Mouse (Mus musculus): ENCODE data around the gene Wnt10a. TPM values are rescaled to one million over a fixed set of nuclear protein-coding genes. Genes with fewer than 3 reads are reported as not detected.
A peak's percentile ranks its signal among the peaks of the same experiment; 100 is the strongest.
"Not testable (repeated sequence)": the region's sequence is repeated elsewhere in the genome, so short reads cannot be mapped to it uniquely, and the experiment has no call there.

Wnt10a gene
- polyA plus RNA-seq, 1 experiment from 2014 or later: 0.57 TPM

DNA sequence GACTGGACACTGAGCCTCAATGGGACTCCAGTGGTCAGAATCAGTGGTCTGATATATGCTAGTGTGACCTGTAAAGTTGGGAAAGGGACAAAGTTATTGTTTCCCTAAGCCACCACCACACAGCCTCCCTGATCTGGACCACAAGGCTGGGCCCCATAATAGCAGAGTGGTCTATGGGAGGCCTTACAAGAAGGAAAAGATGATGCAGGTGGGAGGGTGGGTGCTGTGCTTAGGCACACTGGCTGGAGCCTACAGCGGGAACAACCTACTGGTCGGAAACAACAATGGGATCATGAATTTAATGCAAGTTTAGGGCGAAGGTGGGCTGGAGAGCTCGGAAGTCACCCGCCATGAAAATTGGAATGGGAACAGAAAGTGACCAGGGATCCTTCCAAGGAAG lies 14.5 kb downstream of the Wnt10a start:
- no peak overlapping the region; the same call in 1 of the 2 replicates for H3K4me3 ChIP-seq
- ATAC-seq (ENCODE audit: low FRiP score, low read depth): no peak
- no peak overlapping the region for H3K9ac ChIP-seq
- H3K9me3 ChIP-seq: no peaks in the 10 kb centered on the region
- 15% methylated on average over 5 of the region's 5 CpGs for WGBS
- H3K36me3 ChIP-seq: no peaks in the 10 kb centered on the region
- peaks cover 49% of the 10 kb centered on the region for H3K4me1 ChIP-seq (replicated peaks)
- H3K27me3 ChIP-seq: peaks cover 42% of the 10 kb centered on the region
- H3K27ac ChIP-seq (replicated peaks): no peak overlapping the region
- peak overlapping the region; percentile 72; the same call in 1 of the 2 replicates for H3K4me2 ChIP-seq

DNA sequence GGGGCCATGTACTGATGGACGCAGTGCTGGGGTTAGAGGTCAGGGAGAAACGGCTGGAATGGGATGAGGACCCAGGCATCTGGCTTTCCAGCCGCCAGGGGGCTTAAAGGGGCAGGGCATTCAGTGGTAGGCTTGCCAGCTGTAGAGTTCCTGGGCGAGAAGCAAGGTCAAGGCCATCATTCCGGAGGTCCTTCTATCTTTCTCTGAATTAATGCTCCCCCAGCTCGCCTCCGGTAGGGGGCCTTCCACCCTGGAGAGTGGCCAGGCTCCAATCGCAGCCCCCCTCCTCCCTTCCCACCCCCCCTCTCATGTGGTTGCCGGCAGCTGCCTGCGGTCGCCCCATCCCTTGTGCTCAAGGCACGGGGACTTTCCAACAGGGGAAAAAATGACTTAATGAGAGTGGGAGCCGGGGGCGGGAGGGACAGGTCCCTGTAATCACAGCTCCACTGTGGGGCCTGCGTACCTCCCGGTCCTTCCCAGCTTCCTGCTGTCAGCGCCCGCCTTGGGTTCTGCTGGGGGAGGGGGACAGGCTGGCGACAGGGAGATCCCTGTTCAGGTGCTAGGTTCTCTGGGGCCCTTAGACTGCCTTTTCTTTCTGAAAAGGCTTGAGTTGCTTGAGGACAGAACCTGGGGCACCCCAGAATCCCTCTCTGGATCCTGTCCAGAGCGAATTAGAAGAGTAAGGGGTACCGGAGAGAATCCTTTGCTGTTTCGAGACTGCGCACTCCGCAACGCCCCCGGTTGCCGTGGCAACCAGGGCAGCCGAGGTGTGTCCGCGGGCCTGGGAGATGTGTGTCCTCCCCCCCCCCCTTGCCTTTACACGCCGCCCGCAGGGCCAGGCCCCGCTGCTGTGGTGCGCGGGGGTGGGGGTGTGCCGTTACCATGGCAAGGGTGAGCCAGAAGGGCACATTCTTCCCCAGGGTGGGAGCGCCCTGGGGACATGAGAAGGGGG lies 15.3 kb downstream of the Wnt10a start:
- Histone ChIP-seq H3K4me2 (peak overlapping the region; percentile 72), H3K27me3 (peaks cover 36% of the 10 kb centered on the region), H3K36me3 (no peaks in the 10 kb centered on the region), H3K4me3 (peak overlapping the region; percentile 34), H3K27ac (replicated peaks) (0 out of 2 replicates have a peak overlapping the region, but pooled peaks have one; percentile 9), H3K4me1 (replicated peaks) (peaks cover 47% of the 10 kb centered on the region), H3K9ac (peak overlapping the region; percentile 25; the same call in 1 of the 2 replicates), H3K9me3 (no peaks in the 10 kb centered on the region)
- ATAC-seq (ENCODE audit: low FRiP score, low read depth): peak; percentile 42
- under 1% methylated on average over 37 of the region's 38 CpGs for WGBS

- Histone ChIP-seq H3K9ac (peak overlapping the region; percentile 25; the same call in 1 of the 2 replicates), H3K4me3 (peak overlapping the region; percentile 34), H3K27me3 (peaks cover 26% of the 10 kb centered on the region), H3K9me3 (no peaks in the 10 kb centered on the region), H3K4me1 (replicated peaks) (peaks cover 45% of the 10 kb centered on the region), H3K4me2 (peak overlapping the region; percentile 72), H3K36me3 (no peaks in the 10 kb centered on the region), H3K27ac (replicated peaks) (0 out of 2 replicates have a peak overlapping the region, but pooled peaks have one; percentile 21)
- WGBS: 2% methylated on average over 23 of the region's 23 CpGs
- ATAC-seq (ENCODE audit: low FRiP score, low read depth): peak; percentile 35
Measured at GRCm38 (mm10) chr1:74807551-74808071, 16.3 kb downstream of the Wnt10a start.

- Histone ChIP-seq H3K27me3 (peaks cover 23% of the 10 kb centered on the region), H3K4me1 (replicated peaks) (peaks cover 40% of the 10 kb centered on the region)
Measured at GRCm38 (mm10) chr1:74808078-74808477, 16.8 kb downstream of the Wnt10a start.

DNA sequence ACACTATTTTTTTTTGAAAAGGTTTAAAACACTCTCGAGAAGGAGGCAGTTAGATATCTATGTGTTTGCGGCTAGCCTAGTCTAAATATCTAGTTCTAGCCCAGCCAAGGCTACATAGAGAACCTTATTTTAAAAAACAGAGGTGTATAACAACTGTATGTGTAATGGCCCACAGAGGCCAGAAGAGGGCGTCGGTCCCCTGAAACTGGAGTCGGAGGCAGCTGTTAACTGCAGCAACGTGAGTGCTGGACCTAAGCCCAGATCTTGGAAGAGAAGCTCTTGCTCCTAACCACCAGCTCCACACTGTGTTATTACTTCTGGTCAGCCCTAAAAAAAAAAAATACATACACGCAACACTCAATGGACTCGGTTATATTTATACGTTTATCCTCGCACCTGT lies 17.7 kb downstream of the Wnt10a start:
- 60% methylated on average over 10 of the region's 10 CpGs for WGBS
- Histone ChIP-seq H3K9me3 (no peaks in the 10 kb centered on the region), H3K27ac (replicated peaks) (no peak overlapping the region), H3K27me3 (peaks cover 23% of the 10 kb centered on the region), H3K4me3 (no peak overlapping the region), H3K4me2 (no peak overlapping the region), H3K9ac (no peak overlapping the region), H3K36me3 (no peaks in the 10 kb centered on the region), H3K4me1 (replicated peaks) (peaks cover 31% of the 10 kb centered on the region)
- ATAC-seq (ENCODE audit: low FRiP score, low read depth): no peak

More at GRCm38 (mm10) chr1:74808078-74808477, 16.8 kb downstream of the Wnt10a start:
- Histone ChIP-seq H3K9ac (no peak overlapping the region), H3K4me3 (peak overlapping the region; percentile 34), H3K4me2 (peak overlapping the region; percentile 72), H3K36me3 (no peaks in the 10 kb centered on the region), H3K27ac (replicated peaks) (0 out of 2 replicates have a peak overlapping the region, but pooled peaks have one; percentile 21), H3K9me3 (no peaks in the 10 kb centered on the region)
- WGBS: under 1% methylated on average over 16 of the region's 16 CpGs
- peak; percentile 79 for ATAC-seq (ENCODE audit: low FRiP score, low read depth)

GRCm38 (mm10) chr1:74814931-74815647 lies 23.8 kb downstream of the Wnt10a start:
- ATAC-seq (ENCODE audit: low FRiP score, low read depth): no peak
- Histone ChIP-seq H3K4me3 (no peak overlapping the region), H3K27me3 (no peaks in the 10 kb centered on the region), H3K9ac (no peak overlapping the region), H3K27ac (replicated peaks) (no peak overlapping the region), H3K9me3 (no peaks in the 10 kb centered on the region), H3K36me3 (no peaks in the 10 kb centered on the region), H3K4me1 (replicated peaks) (peaks cover 12% of the 10 kb centered on the region), H3K4me2 (no peak overlapping the region)
- WGBS: 75% methylated on average over 9 of the region's 9 CpGs

DNA sequence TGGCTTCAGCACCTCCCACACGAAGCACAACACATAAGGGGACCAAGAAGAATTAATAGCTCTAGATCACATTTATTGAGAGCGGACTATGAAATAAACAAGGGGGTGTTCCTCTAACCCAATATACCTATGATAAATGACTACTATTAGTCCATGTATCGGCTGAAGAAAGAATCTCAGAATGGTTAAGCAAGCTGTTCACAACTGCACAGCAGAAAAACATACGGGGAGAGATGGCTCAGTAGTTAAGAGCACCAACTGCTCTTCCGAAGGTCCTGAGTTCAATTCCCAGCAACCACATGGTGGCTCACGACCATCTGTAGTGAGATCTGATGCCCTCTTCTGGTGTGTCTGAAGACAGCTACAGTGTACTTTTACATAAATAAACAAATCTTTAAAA lies 24.6 kb downstream of the Wnt10a start:
- Histone ChIP-seq H3K27ac (replicated peaks) (0 out of 2 replicates have a peak overlapping the region, but pooled peaks have one; percentile 91), H3K4me1 (replicated peaks) (peaks cover 12% of the 10 kb centered on the region)
- H3K4me2 ChIP-seq; H3K9ac ChIP-seq; H3K36me3 ChIP-seq; H3K27me3 ChIP-seq; H3K4me3 ChIP-seq; ATAC-seq (ENCODE audit: low FRiP score, low read depth); H3K9me3 ChIP-seq: not testable (repeated sequence)
- WGBS: 88% methylated on average over 6 of the region's 6 CpGs

DNA sequence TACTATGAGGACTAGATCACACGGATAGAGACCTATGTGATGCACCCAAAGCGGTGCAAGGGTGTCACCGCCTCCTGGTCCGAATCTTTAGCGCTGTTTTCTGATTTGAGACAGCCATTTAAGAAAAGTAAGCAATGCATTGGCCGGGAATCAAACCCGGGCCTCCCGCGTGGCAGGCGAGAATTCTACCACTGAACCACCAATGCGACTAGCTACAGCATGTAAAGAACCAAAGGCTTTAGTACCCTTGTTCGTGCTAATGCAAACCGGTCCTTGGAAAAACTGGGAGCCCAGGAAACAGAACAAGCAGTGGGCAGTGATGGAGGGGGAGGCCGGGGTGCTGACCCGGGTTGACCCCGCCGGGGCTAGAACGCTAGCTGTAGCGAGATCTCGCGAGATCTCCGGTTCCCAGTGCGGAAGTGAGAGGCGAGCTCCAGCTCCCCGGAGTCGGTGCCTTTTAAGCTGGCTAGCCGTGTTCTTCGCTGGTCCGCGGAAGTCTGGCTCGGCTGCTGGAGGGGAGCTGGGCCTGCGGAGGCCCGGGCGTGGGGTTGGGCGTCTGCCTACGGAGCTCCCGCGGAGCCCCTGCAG lies 25.4 kb downstream of the Wnt10a start:
- H3K4me2 ChIP-seq: peak overlapping the region; percentile 56
- WGBS: 3% methylated on average over 38 of the region's 38 CpGs

DNA sequence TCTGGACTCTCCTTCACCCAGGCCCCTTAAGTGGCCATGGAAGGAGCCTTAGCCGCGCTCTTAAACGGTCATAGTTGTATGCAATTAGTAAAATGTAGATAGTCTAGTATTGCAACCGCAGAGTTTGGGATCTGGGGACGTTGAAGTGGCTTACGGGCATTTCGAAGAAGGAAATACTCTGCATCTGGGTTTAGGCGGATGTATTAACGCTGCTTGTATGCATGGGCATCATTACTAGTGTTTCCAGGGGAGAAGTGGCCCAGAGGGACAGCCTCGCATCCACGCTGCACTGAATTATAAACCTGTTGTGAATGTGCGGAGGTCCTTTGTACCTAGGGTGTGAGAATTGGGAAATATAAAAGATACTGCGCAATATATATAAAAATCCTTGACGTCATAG lies 25.9 kb downstream of the Wnt10a start:
- peak; percentile 23 for ATAC-seq (ENCODE audit: low FRiP score, low read depth)
- Histone ChIP-seq H3K36me3 (no peaks in the 10 kb centered on the region), H3K4me1 (replicated peaks) (peaks cover 12% of the 10 kb centered on the region), H3K27me3 (no peaks in the 10 kb centered on the region), H3K4me2 (peak overlapping the region; percentile 56), H3K9ac (peak overlapping the region; percentile 71), H3K4me3 (peak overlapping the region; percentile 64), H3K27ac (replicated peaks) (peak overlapping the region; percentile 91), H3K9me3 (no peaks in the 10 kb centered on the region)
- 12% methylated on average over 14 of the region's 14 CpGs for WGBS

More for the DNA sequence above, 25.4 kb downstream of the Wnt10a start:
- Histone ChIP-seq H3K4me3 (peak overlapping the region; percentile 64), H3K27me3 (no peaks in the 10 kb centered on the region), H3K9ac (peak overlapping the region; percentile 71), H3K9me3 (no peaks in the 10 kb centered on the region), H3K4me1 (replicated peaks) (peaks cover 12% of the 10 kb centered on the region), H3K36me3 (no peaks in the 10 kb centered on the region), H3K27ac (replicated peaks) (peak overlapping the region; percentile 91)
- peak; percentile 88 for ATAC-seq (ENCODE audit: low FRiP score, low read depth)

DNA sequence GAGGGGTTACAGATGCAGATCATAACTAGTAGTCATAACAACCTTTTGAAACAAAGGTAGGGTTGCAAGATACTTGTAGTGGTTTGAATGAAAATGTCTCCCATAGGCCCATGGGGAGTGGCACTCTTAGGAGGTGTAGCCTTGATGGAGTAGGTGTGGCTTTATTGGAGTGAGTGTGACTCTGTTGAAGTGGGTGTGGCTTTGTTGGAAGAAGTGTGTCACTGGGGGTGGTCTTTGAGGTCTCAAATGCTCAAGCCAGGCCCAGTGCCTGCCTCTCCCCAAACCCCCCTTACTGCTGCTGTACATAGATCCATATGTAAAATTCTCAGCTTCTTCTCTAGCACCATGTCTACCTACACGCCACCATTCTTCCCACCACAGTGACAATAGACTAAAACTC lies 27.2 kb downstream of the Wnt10a start:
- H3K4me3 ChIP-seq: no peak overlapping the region
- WGBS: 96% methylated on average over 1 of the region's 1 CpGs

GRCm38 (mm10) chr1:74823598-74823997 lies 32.3 kb downstream of the Wnt10a start:
- H3K27ac ChIP-seq (replicated peaks); H3K4me2 ChIP-seq; H3K4me3 ChIP-seq; H3K9ac ChIP-seq; H3K4me1 ChIP-seq (replicated peaks); H3K36me3 ChIP-seq; H3K27me3 ChIP-seq; H3K9me3 ChIP-seq; ATAC-seq (ENCODE audit: low FRiP score, low read depth): not testable (repeated sequence)
- 97% methylated on average over 4 of the region's 4 CpGs for WGBS

More for the DNA sequence above, 27.2 kb downstream of the Wnt10a start:
- ATAC-seq (ENCODE audit: low FRiP score, low read depth): no peak
- Histone ChIP-seq H3K27ac (replicated peaks) (no peak overlapping the region), H3K4me2 (no peak overlapping the region), H3K9ac (no peak overlapping the region), H3K36me3 (no peaks in the 10 kb centered on the region), H3K4me1 (replicated peaks) (peaks cover 12% of the 10 kb centered on the region), H3K9me3 (no peaks in the 10 kb centered on the region), H3K27me3 (no peaks in the 10 kb centered on the region)

Data from hindbrain, embryonic 15.5 days (tissue).